Mouse (Mus musculus) lung, embryonic 16.5 days (tissue): ENCODE measurements around the gene Kif21b. TPM values are rescaled to one million over a fixed set of nuclear protein-coding genes. Genes with fewer than 3 reads are reported as not detected.

Experiments used
- ATAC-seq: fragments of 200-750 bp; cut with Nextera tagmentation; 2 replicates; pipeline ENCODE4 v1.8.0; 2017; ENCODE audit warnings: low read depth, mild to moderate bottlenecking, moderate library complexity
- H3K27ac ChIP-seq: fragments of 300-500 bp; sonication (generic); 2 replicates; pipeline ENCODE4 v1.5.1; 2014; ENCODE audit warnings: mild to moderate bottlenecking, control low read depth, low read length
- H3K27me3 ChIP-seq: fragments of 300-500 bp; sonication (generic); 2 replicates; pipeline ENCODE4 v1.6.1; 2014; ENCODE audit warnings: low read depth, low read length, mixed read lengths; ENCODE audit not compliant: control insufficient read depth, insufficient read depth
- H3K36me3 ChIP-seq: fragments of 300-500 bp; sonication (generic); 2 replicates; pipeline ENCODE4 v1.6.1; 2014; ENCODE audit warnings: low read length; ENCODE audit not compliant: control insufficient read depth, insufficient read depth
- H3K4me1 ChIP-seq: fragments of 300-500 bp; sonication (generic); replicated peaks from 2 replicates; pipeline ENCODE4 v1.6.1; 2014; ENCODE audit warnings: low read length, mixed read lengths; ENCODE audit not compliant: control insufficient read depth, insufficient read depth
- H3K4me2 ChIP-seq: fragments of 300-500 bp; sonication (generic); 2 replicates; pipeline ENCODE4 v1.6.1; 2014; ENCODE audit warnings: low read depth, low read length, control low read depth
- H3K4me3 ChIP-seq: fragments of 300-500 bp; sonication (generic); 2 replicates; pipeline ENCODE4 v1.5.1; 2014; ENCODE audit warnings: mild to moderate bottlenecking, low read length, control low read depth
- H3K9ac ChIP-seq: fragments of 300-500 bp; sonication (generic); 2 replicates; pipeline ENCODE4 v1.6.1; 2014; ENCODE audit warnings: low read length, control low read depth
- H3K9me3 ChIP-seq: fragments of 300-500 bp; sonication (generic); 2 replicates; pipeline ENCODE4 v1.6.1; 2016; ENCODE audit warnings: low read length; ENCODE audit not compliant: control insufficient read depth
- WGBS: fragments of 180-500 bp; shearing (Covaris S2); extraction: QIAGEN DNeasy Blood & Tissue Kit; methylation state at CpG from one replicate; pipeline ENCODE4 v1.1.7; 2014; 5-methylcytosine and 5-hydroxymethylcytosine counted together
- polyA plus RNA-seq: library from polyadenylated mRNA; unstranded; fragments of >200 nt; fragmentation: Nextera tagmentation; extraction: Ambion mirVana; gene quantifications from 2 replicates; pipeline ENCODE4 v1.2.1, GENCODE M21; 2015

Gene Kif21b
- polyA plus RNA-seq, 1 experiment from 2014 or later: 2.2 TPM

DNA sequence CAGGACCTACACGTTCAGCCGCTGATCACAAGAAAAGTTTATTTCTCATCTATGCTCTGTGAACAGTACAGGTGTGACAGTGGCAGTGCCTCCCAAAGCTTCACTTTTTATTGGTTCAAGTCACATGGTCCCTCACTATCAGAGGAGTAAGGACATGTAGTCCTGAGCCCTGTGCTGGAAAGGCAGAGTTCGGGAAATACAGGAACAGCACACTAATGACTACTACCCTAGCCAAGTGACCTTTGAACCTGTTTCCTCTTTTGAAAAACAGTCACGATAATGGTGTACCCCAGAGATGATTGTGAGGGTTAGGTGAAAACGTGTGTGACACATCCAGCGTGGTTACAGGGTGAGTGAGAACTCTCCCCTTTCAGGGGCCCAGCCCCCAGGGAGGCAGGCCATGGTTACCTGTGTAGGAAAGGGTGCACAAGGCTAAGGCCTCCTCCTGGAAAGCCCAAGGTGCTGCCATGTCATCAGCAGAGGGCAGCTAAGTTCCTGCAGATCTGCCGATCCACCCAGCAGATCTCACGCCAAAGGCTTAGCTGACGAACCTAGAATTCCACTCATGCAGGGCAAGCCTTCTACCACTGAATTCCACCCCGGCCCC is 4.9 kb upstream of the Kif21b start:
- Histone ChIP-seq H3K9me3 (no peaks in the 10 kb centered on the region), H3K4me3 (no peak overlapping the region), H3K27ac (no peak overlapping the region), H3K4me1 (peaks cover 29% of the 10 kb centered on the region), H3K27me3 (no peaks in the 10 kb centered on the region), H3K36me3 (no peaks in the 10 kb centered on the region), H3K9ac (no peak overlapping the region), H3K4me2 (no peak overlapping the region)
- 68% methylated on average over 10 of the region's 10 CpGs for WGBS
- ATAC-seq: no peak

DNA sequence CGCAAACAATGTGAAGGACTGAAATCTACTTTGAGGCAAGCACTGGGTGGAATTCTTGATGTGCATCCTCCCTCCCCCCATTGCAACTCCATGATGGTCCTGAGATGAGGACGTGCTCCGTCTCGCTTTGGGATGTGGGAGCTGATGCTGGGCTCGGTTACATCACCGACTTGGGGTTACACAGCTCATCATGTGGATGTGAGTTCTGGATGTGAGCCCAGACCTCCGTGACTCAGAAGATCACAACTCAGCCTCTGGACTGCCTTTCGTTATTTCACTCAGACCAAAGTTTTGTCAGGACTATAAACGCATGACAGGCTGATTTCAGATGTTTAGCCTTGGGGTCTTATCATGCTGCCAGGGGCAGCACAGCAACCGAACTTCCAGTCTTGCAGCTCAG is 4.3 kb upstream of the Kif21b start:
- Histone ChIP-seq H3K36me3 (no peaks in the 10 kb centered on the region), H3K27me3 (no peaks in the 10 kb centered on the region), H3K4me3 (no peak overlapping the region), H3K9me3 (no peaks in the 10 kb centered on the region), H3K4me1 (peaks cover 32% of the 10 kb centered on the region), H3K9ac (no peak overlapping the region), H3K27ac (peak overlapping the region; percentile 19; the same call in 1 of the 2 replicates), H3K4me2 (no peak overlapping the region)
- peak; percentile 31 for ATAC-seq
- whole genome bisulfite sequencing: 38% methylated on average over 10 of the region's 10 CpGs

DNA sequence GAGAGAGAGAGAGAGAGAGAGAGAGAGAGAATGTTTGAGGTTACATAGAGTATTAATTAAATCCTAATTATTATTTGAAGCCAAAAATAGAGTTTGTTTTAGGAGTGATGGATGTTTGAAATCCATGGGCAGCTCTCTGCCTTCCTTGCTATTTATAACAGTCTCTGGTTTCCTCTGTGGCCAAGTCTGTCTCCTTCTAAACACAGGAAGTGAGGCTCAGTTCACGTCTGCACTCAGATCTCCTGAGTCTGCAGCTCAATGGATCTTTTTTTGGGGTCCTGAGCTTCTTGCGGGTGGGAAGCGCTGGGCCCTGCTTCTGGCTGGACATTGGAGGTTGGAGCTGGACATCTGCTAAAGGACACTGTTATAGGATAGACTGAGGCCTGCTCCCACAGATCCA is 3.3 kb upstream of the Kif21b start:
- H3K4me1 ChIP-seq: peaks cover 40% of the 10 kb centered on the region
- no peak overlapping the region for H3K4me2 ChIP-seq
- H3K27me3 ChIP-seq: no peaks in the 10 kb centered on the region
- no peak overlapping the region for H3K9ac ChIP-seq
- H3K36me3 ChIP-seq: no peaks in the 10 kb centered on the region
- 41% methylated on average over 3 of the region's 3 CpGs for WGBS
- ATAC-seq: no peak
- no peak overlapping the region for H3K4me3 ChIP-seq
- H3K9me3 ChIP-seq: no peaks in the 10 kb centered on the region
- peak overlapping the region; percentile 81 for H3K27ac ChIP-seq

DNA sequence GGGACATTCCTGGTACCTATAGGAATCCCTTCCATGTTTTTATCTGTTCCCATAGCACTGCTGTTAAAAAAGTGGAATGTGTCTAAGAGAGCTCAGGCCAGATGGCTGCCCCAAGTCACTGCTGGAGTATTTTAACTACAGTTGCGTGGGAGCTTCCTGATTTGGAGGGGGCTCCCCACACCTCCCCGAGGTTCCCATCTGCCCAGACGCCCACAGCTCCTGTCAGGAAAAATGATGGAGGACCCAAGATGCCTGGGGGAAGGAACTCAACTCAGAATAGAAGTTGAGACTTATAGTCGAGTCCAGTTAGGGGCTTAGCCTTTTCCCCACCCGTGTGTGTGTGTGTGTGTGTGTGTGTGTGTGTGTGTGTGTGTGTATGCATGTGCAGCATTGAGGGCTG is 2.8 kb upstream of the Kif21b start:
- peaks cover 44% of the 10 kb centered on the region for H3K4me1 ChIP-seq
- no peaks in the 10 kb centered on the region for H3K9me3 ChIP-seq
- H3K4me2 ChIP-seq: no peak overlapping the region
- peak overlapping the region; percentile 81 for H3K27ac ChIP-seq
- no peak overlapping the region for H3K4me3 ChIP-seq
- no peak overlapping the region for H3K9ac ChIP-seq
- no peak for ATAC-seq
- no peaks in the 10 kb centered on the region for H3K36me3 ChIP-seq
- 36% methylated on average over 5 of the region's 5 CpGs for WGBS
- no peaks in the 10 kb centered on the region for H3K27me3 ChIP-seq

DNA sequence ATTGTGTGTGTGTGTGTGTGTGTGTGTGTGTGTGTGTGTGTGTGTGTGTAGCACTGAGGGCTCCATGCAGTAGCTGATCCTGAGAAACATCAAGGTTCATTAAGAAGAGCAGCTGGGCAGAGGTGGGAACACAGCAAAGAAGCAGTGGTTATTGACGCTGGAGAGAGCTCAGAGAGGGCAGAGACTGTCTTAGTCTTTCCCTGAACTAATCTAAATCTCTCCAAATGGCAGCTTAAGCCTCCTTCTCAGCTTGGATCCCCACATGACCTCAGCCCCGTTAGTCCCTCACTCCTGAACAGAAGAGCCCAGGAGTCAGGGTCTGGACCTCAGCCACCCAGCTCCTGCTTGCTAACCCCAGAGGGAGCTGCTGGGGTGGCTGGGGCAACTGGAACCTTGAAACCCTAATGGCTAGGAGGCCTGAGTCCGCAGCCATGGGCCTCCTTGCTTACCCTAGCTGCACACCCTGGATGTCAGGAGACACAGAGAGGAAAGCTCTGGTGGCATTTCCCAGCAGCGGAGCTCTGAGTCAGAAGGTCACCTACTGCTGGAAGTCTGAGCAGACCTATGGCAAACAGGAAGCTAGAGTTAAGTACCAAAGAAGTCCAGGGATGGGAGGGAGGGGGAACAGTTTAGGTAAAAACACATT is 2.1 kb upstream of the Kif21b start:
- Histone ChIP-seq H3K9ac (no peak overlapping the region), H3K4me1 (peaks cover 50% of the 10 kb centered on the region), H3K27ac (no peak overlapping the region; the same call in 1 of the 2 replicates), H3K27me3 (no peaks in the 10 kb centered on the region), H3K4me3 (no peak overlapping the region), H3K4me2 (no peak overlapping the region), H3K9me3 (no peaks in the 10 kb centered on the region), H3K36me3 (no peaks in the 10 kb centered on the region)
- ATAC-seq: no peak
- WGBS: 40% methylated on average over 4 of the region's 4 CpGs

DNA sequence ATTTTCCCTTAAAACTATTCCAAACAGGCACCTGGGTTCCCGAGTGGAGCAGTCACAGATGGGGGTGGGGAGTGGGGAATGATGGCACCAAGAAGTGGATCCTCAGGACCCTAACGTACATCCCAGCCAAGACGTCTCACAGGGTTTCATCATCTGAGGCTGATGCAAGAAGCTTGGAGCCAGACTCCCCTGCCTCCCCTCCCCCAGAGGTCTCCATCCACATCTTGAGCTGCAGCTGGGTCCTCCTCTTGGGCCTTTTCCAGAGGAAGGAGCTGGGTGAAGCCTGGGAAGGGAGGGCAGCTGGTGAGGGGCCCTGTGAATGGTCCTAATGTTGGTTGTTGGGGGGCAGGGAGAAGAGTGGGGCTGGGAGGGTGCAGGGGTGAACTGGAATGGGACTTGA is 1.1 kb upstream of the Kif21b start:
- no peak overlapping the region for H3K4me3 ChIP-seq
- no peak for ATAC-seq
- H3K27ac ChIP-seq: no peak overlapping the region
- no peaks in the 10 kb centered on the region for H3K27me3 ChIP-seq
- H3K36me3 ChIP-seq: no peaks in the 10 kb centered on the region
- peaks cover 61% of the 10 kb centered on the region for H3K4me1 ChIP-seq
- H3K9me3 ChIP-seq: no peaks in the 10 kb centered on the region
- no peak overlapping the region for H3K4me2 ChIP-seq
- WGBS: 40% methylated on average over 3 of the region's 3 CpGs
- no peak overlapping the region for H3K9ac ChIP-seq

DNA sequence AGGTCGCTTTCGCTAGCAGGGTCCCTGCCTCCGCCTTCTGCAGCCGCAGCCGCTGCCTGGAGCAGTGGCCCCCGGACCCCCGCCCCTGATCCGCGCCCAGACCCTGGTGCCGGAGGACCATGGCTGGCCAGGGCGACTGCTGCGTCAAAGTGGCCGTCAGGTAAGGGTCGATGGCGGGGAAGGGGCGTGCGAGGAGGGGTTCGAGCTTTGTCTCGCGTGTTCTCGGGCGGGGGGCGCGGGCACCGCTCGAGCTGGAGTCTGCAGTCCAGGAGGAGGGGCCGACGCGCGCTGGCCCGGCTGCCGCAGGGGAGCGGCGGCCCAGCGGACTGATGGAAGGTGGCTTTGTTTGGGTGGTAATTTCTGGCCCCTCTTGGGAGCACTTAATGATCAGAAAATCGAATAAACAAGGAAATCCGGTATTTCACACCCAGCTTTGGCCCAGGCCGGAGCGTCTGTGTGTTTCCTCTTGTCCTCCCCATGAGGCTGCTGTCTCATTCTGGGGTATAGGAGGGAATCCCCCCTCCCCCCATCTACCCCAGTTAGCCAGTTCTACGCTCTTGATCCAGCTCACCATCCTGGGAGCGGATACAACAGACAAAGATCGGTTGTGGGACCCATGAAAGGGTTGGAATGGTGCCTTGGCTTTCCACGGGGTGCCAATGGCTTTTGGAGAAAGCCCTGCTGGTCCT is 558 bp downstream of the Kif21b start:
- peak; percentile 20; the same call in 1 of the 2 replicates for ATAC-seq
- WGBS: under 1% methylated on average over 40 of the region's 43 CpGs
- H3K27me3 ChIP-seq: no peaks in the 10 kb centered on the region

DNA sequence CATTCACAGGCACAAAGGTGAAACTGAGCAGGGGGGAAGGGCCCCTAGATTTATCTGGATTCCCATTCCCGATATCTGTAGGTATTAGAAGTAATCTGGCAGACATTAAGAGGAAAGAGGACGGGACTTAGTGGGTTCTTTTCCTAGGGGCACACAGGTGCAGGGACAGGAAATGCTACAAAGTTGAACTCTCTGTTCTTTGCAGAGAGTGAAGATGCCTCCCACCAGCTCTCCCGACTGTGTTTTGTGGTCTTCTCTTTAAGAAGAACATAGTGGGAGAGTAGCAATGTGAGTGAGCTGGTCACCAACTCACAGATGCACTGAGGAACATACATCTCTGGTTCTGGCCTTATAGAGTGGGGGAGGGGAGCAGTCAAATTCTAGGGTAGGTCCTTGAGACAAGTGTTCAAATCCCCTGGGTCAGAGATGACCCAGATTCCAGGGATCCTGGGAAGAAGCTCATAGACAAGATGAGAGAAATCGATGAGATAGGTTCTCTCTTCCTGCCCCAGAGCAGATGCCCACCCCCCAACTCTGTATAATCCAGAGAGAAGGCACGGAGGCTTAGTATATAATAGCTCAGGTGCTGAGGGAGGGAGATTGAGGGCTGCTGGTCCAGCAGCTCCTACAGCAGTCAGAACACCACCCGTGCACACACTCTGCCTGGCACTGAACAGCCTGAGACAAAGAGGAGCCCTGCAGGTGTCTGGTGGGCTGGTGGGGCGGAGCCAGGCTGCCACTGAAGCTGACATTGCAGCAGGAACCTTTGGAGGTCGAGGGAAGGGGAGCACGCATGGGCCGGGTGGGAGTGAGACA is 1.4 kb downstream of the Kif21b start:
- no peak overlapping the region for H3K9ac ChIP-seq
- H3K4me2 ChIP-seq: peak overlapping the region; percentile 100
- 41% methylated on average over 10 of the region's 10 CpGs for WGBS
- H3K4me1 ChIP-seq: peaks cover 86% of the 10 kb centered on the region
- H3K36me3 ChIP-seq: no peaks in the 10 kb centered on the region
- ATAC-seq: no peak
- no peaks in the 10 kb centered on the region for H3K27me3 ChIP-seq
- no peak overlapping the region for H3K27ac ChIP-seq
- no peaks in the 10 kb centered on the region for H3K9me3 ChIP-seq
- peak overlapping the region; percentile 74 for H3K4me3 ChIP-seq

More for the DNA sequence above, 558 bp downstream of the Kif21b start:
- Histone ChIP-seq H3K4me1 (peaks cover 77% of the 10 kb centered on the region), H3K9ac (peak overlapping the region; percentile 78), H3K4me3 (peak overlapping the region; percentile 74), H3K27ac (peak overlapping the region; percentile 59), H3K36me3 (no peaks in the 10 kb centered on the region), H3K9me3 (no peaks in the 10 kb centered on the region), H3K4me2 (peak overlapping the region; percentile 100)
